Mouse (Mus musculus) urinary bladder, adult 2 months (tissue): ENCODE measurements around the gene 4931423N10Rik. TPM values are rescaled to one million over a fixed set of nuclear protein-coding genes. Genes with fewer than 3 reads are reported as not detected.
"Not testable (repeated sequence)": the region's sequence is repeated elsewhere in the genome, so short reads cannot be mapped to it uniquely, and the experiment has no call there.

Source experiments
- DNase-seq: peaks from one replicate; pipeline ENCODE4 v3.0.0; 2022; ENCODE audit warnings: low spot score
- polyA plus RNA-seq: library from polyadenylated mRNA; depleted of rRNA; stranded (reverse); fragments of >200 nt; gene quantifications from 2 replicates; pipeline ENCODE4 v1.2.3, GENCODE M21; 2012; rRNA removed

4931423N10Rik gene
- 0.04 and 0.12 TPM in 2 replicates for polyA plus RNA-seq

DNA sequence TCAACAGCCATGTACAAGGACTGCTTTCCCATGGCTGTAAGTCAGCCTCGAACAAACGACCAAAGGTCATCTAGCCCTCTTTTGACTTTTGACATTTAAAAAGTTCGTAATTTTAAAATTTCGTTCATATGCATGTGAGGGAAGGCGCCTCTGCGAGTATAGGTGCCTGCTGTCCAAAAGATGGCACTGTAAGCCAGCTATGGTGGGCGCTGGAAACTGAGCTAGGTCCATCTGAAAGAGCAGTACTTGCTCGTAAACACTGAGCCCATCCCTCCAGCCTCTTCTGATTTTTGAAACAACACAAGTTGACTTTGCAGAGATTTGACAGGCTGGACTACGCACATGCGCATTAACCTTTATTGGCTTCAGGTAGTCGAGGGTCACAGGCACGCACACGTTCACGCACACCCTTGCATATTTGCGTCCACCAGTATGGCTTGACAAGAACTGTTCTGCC is at the start of gene 4931423N10Rik:
TSS of gene 4931423N10Rik (plus strand) at position 407 of the 457 bp plus-strand sequence.
- DNase-seq, result no peak

DNA sequence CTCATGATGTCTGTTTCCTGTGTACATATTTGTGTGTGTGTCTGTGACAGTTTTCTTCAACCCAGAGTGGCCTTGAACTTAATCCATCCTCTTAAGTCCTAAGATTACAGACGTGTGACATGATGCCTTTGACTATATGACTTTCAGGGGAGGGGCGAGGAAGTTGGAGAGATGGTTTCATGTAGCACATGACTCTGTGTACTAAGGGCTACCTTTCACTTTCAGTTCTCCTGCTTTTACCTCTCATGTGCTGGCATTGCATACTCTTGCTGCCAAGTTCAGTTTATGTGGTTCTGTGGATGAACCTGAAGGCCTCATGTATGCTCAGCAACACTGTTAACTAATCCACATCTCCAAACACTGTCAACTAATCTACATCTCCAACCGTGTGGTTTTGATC is 35.0 kb upstream of the 4931423N10Rik start:
- DNase-seq, result no peak

DNA sequence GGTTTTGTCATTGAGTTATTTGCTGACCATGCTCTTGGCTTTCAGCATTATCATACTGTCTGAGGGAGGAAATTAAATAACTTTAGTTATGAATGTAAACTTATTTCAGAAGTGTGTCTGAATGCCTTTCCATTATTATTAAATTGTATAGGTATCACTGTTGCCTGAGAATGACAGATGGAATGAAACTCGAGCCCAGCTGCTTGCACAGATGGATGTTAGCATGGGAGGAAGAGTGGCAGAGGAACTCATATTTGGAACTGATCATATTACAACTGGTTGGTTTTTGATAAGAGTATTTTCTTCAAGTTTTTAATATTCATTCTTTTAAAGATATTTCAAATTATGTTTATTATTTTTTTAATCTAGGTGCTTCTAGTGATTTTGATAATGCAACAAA is 12.9 kb upstream of the 4931423N10Rik start:
- DNase-seq, result no peak

DNA sequence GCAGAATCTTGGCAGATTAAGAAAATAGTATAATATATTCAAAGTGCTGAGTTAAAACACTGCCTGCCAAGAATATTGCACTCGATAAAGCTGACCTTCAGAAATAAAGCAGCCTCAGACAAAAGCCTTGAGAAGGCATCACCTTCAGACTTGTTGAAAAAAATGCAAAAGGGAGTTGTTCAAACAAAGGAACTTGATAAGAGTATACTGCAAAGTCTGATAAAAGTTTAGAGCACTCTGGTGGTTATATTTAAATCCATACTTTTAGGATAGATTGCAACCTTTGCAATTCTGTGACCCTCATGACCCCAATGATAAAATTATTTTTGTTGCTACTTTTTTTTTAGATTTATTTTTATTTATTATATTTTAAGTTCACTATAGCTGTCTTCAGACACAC is 6.2 kb upstream of the 4931423N10Rik start:
- no peak for DNase-seq

DNA sequence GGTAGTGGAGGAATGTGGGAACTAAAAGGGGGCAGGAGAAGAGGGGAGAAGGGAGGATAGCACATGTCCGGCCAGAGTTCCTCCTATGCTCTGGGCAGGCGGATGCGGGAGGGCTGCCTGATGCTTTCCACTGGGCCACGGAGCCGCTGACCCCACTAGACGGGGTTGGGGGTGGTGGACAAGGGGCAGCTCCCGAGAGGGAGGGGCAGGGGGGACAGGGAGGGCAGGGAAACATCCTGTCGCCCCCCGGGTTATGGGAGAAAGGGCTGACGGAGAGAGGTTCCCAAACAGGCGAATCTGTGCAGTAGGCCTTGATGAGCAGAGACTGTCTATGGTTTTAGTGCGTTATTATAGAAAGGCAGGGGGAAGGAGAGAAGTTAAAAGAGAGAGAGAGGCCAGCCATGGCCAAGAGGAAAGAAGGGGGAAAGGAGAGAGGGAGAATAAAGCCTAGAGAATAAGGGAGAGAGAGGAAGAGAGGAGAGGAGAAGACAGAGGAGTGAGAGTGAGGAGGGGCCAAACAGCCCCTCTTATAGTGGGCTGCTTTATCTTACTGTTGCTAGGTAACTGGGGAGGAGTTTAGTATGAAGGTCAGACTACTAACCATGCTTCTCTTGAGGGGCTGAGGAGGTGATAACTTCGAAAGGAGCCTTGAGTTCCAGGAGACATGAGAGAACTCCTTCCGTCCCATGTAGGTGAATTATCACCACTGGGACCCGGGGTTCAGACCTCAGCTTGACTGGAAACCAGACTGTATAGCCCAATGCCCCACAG is 4.2 kb upstream of the 4931423N10Rik start:
- no peak for DNase-seq

DNA sequence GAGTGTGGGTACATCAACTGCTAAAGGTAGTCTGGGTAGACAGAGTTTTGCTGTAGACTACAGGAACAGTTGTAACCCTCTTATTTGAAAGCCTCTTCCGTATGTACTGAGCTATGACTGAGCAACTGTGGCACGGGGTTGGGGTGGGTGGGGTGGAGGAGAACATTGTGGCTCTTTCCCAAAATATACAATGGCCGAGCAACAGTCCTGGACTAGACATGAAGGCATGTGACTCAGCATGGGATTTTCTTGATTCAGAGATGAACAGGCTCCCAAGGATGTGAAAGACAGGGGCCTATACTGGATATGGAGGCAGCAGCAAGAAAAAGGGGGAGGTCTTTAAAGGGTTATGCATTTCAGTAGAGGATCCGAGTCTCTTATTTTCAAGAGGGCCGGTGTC is 6.4 kb downstream of the 4931423N10Rik start:
- DNase-seq, result no peak

DNA sequence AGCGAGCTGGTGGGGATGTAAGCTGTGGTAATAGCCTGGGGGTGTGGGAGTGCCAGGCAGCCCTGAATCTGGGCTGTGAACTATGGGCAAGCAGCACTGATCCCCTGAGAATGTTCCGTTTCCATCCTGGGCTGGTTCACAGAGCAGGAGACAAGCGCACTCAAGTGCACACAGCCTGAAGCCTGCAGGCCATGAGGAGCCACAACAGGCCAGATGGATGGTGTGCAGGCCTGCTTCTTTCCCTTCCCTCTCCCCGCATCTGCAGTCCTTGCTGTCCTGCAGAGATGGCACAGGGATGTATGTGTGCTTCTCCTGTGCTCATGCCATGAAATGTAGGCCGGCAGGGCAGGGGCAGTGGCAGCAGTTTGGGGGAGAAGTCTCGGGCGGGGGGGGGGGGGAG is 17.9 kb downstream of the 4931423N10Rik start:
- DNase-seq, result no peak

DNA sequence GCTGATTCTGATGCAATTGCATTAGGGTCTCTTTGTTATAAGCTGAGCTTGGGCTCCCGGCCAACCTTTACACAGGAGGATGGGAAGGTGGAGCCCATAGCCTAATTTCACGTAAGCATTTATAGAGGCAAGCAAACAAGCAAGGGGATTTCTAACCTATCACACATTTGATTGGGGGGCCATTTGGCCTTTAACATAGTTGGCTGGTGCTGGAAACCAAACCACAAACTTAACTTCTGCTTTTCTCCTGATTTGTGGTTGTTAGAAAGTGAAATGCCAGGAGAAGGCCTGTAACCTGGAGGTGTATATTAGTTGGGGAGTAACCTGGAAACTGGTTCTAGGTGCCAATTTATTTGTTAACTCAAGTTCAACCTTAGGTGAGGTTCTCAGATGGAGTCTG is 21.2 kb downstream of the 4931423N10Rik start:
- DNase-seq, result no peak

DNA sequence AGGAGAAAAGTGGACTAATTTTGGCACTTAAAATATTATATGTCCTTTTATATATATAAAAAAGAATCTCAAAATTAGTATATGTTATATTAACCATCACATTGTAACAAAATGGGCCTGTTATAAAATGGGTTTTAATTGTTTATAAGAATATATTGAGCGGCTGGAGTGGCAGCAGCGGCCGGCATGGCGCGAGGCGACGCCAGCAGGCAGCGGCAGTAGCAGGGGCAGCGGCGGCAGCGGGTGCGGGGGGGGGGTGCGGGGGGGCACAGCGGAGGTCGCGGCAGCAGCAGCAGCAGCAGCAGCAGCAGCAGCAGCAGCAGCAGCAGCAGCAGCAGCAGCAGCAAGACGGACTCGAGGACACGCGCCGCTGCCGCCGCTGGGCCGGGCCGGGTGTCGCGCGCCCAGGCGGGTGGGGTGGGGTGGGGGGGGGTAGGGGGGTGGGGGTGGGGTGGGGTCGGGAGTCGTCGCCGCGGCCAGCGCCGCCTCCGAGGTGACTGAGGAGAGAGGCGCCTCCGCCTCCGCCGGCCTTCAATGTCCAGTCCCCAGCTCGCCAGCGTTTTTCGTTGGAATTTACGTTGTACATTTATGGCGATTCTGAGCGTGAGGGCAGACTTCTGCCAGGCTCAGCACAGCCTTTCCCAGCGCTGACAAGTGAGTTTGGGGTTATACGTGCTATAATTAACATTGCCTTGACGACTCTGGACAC is 26.9 kb downstream of the 4931423N10Rik start:
- DNase-seq, result no peak

DNA sequence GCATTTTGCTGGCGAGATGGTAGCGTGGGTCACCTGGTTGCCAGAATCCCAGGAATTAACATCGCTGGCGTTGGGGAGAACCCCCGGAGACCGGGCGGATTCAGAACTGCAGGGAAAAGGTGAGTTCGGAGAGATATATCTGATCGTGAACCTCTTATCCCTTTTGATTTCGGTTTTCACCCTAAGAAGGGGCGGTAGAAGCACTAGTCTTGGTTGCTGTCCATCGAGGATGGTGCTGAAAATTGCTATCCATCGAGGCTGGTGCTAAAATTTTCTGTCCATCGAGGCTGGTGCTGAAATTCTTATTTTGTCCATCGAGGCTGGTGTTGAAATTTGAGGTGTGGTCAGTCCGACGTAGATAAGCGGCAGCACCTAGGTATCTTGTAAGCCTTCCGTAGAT is 83.7 kb downstream of the 4931423N10Rik start:
- DNase-seq, result not testable (repeated sequence)

DNA sequence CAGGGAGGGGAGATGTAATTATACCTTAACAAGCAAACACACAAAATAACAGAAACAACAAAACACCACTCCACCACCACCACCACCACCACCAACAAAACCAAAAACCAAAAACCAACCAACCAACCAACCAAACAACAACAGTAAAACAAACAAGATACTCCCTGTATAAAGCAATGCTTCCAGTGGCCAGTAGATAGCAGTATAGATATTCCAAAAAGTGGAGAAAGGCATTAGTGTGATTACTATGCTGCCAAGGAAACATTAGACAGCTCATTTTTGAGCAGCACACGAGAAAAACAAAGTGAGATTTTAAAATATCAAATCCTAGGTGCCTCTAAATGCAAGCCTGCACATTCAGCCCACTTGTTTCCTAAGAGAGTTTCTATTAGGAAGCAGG is 107.6 kb downstream of the 4931423N10Rik start:
- DNase-seq, result no peak

Other genes starting within 250 kb of the 4931423N10Rik start
- gene Abi1, start 167.2 kb upstream of the 4931423N10Rik start, polyA plus RNA-seq, result 73.1 and 88.4 TPM in 2 replicates
- gene Acbd5, start 139.3 kb upstream of the 4931423N10Rik start, polyA plus RNA-seq, result 20.3 and 23.0 TPM in 2 replicates
- gene Mastl, start 51.5 kb upstream of the 4931423N10Rik start, polyA plus RNA-seq, result 0.70 and 0.78 TPM in 2 replicates
- gene Yme1l1, start 51.1 kb upstream of the 4931423N10Rik start, polyA plus RNA-seq, result 34.5 and 36.6 TPM in 2 replicates
- not detected in 2 replicates for gene Nxph2, start 113.8 kb downstream of the 4931423N10Rik start, polyA plus RNA-seq